Mouse (Mus musculus) kidney, adult 2 months (tissue): ENCODE results near the gene Vmn2r89. TPM values are rescaled to one million over a fixed set of nuclear protein-coding genes. Genes with fewer than 3 reads are reported as not detected.
"Not testable (repeated sequence)": the region's sequence is repeated elsewhere in the genome, so short reads cannot be mapped to it uniquely, and the experiment has no call there.

Experiments used
- DNase-seq: peaks from one replicate; pipeline ENCODE4 v3.0.0; 2021
- H3K27ac ChIP-seq: fragments of 200-500 bp; 2 replicates; pipeline ENCODE4 v1.5.1; 2012; ENCODE audit warnings: low read depth, low read length, control low read depth, inconsistent platforms; ENCODE audit not compliant: insufficient read depth
- H3K27me3 ChIP-seq: fragments of 200-500 bp; replicated peaks from 2 replicates; pipeline ENCODE4 v1.6.1; 2012; ENCODE audit warnings: mild to moderate bottlenecking, moderate library complexity, low read length, inconsistent platforms; ENCODE audit not compliant: control insufficient read depth, insufficient read depth
- H3K36me3 ChIP-seq: fragments of 200-500 bp; 2 replicates; pipeline ENCODE4 v1.6.1; 2012; ENCODE audit warnings: mild to moderate bottlenecking, moderate library complexity, low read length, inconsistent platforms; ENCODE audit not compliant: control insufficient read depth, insufficient read depth
- H3K4me1 ChIP-seq: fragments of 200-500 bp; 2 replicates; pipeline ENCODE4 v1.6.1; 2011; ENCODE audit warnings: low read length; ENCODE audit not compliant: control insufficient read depth, insufficient read depth
- H3K4me3 ChIP-seq: fragments of 200-500 bp; 2 replicates; pipeline ENCODE4 v1.5.1; 2011; ENCODE audit warnings: mild to moderate bottlenecking, low read depth, low read length, control low read depth; ENCODE audit not compliant: insufficient read depth
- CTCF ChIP-seq: fragments of 200-500 bp; conservative IDR thresholded peaks from 2 replicates; pipeline ENCODE4 v1.5.1; 2011; ENCODE audit warnings: low read depth, mild to moderate bottlenecking, control low read depth, low read length, moderate library complexity, mixed read lengths; ENCODE audit not compliant: insufficient read depth, insufficient read length
- POLR2A ChIP-seq: fragments of 200-500 bp; IDR thresholded peaks from one replicate; pipeline ENCODE4 v1.6.1; 2011; ENCODE audit warnings: low read depth, low read length, control low read depth
- WGBS: fragments of 180-500 bp; shearing (Covaris S2); methylation state at CpG from one replicate; pipeline ENCODE4 v1.1.7; 2018; 5-methylcytosine and 5-hydroxymethylcytosine counted together
- polyA plus RNA-seq: library from polyadenylated mRNA; depleted of rRNA; stranded (reverse); fragments of >200 nt; gene quantifications from 2 replicates; pipeline ENCODE4 v1.2.3, GENCODE M21; 2012; rRNA removed

Gene Vmn2r89
- polyA plus RNA-seq, result not detected in 2 replicates

DNA sequence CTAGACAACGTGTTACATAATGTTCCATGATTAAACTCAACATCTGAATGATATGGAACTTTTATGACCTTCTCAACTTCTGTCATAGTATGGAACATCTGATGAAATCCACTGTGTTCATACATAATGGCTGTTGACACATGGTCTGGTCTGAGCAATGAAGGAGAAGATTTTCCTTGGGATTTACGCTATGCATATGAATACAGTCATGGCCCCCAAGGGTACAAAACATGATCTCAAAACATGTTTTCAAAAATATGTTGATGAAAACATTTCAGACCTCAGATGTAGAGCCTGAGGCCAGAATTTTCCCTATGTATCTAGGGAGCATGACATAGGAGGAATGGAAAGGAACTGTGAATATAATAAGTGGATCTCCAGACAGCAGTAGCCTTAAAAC is at the start of gene Vmn2r89:
Gene Vmn2r89 (plus strand): TSS at position 301 of the 400 bp plus-strand sequence.
- H3K4me3 ChIP-seq, H3K27ac ChIP-seq, H3K36me3 ChIP-seq, DNase-seq, H3K27me3 ChIP-seq, H3K4me1 ChIP-seq: not testable (repeated sequence)
- WGBS, result 77% methylated on average over 2 of the region's 2 CpGs

DNA sequence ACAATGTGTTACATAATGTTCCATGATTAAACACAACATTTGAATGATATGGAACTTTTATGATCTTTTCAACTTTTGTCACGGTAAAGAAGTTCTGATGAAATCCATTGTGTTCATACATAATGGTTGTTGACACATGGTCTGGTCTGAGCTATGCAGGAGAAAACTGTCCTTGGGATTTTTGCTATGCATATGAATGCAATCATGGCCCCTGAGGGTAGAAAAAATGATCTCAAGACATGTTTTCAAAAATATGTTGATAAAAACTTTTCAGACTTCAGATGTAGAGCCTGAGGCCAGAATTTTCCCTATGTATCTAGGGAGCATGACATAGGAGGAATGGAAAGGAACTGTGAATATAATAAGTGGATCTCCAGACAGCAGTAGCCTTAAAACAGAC is 41.1 kb upstream of the Vmn2r89 start, which contains the start of gene Vmn2r88:
Gene Vmn2r88 (plus strand): TSS at position 301 of the 400 bp plus-strand sequence.
- WGBS, result 88% methylated on average over 1 of the region's 1 CpGs
- H3K36me3 ChIP-seq, result no peaks in the 10 kb centered on the region
- no peaks in the 10 kb centered on the region for H3K4me1 ChIP-seq
- H3K27ac ChIP-seq, result no peak within 1 kb of the TSS
- no peak for DNase-seq
- H3K27me3 ChIP-seq, result no peaks in the 10 kb centered on the region
- TF ChIP-seq POLR2A (no peak), CTCF (no peak)
- H3K4me3 ChIP-seq, result no peak within 1 kb of the TSS

DNA sequence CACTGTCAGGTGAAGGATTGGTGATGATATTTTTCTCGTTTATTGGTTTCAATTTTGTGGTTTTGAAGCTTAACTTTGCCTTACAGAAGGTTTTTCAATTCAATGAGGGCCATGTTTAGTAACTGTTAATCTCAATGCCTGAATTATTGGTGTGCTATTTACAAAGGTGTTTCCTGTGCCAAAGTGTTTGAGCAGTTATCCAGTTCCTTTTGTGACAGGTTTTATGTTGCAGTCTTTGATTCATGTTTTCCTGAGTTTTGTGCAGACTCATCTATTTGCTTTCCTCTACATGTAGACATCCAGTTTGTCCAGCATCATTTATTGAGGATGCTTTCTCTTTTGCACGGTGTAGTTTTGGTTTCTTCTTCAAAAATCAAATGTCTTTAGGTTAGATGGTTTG is 27.8 kb upstream of the Vmn2r89 start:
- TF ChIP-seq CTCF (no peak), POLR2A (no peak)
- WGBS, result 46% methylated on average over 2 of the region's 2 CpGs

DNA sequence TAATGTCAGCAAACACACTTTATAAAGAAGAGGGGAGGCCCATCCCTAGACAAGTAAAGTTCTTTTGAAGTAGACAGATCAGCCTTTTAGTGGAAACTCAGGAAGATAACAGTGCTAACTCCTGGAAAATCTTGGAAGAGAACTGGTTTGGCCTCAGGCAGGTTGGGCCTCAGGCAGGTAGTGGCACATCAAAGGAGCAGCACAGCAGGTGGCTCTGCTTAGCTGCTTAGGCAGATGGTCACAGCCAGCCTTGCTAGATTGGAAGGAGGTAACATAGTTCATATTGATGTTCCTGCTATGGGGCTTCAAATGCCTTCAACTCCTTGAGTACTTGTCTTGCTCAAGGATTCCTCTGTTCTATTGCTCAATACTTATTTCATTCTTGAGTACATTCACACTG is 21.5 kb upstream of the Vmn2r89 start:
- H3K27me3 ChIP-seq, H3K4me1 ChIP-seq, H3K36me3 ChIP-seq: not testable (repeated sequence)

More for the DNA sequence above, 27.8 kb upstream of the Vmn2r89 start:
- H3K4me1 ChIP-seq, result no peaks in the 10 kb centered on the region
- no peaks in the 10 kb centered on the region for H3K36me3 ChIP-seq
- no peak for DNase-seq
- H3K4me3 ChIP-seq, result no peak overlapping the region
- H3K27ac ChIP-seq, result no peak overlapping the region
- no peaks in the 10 kb centered on the region for H3K27me3 ChIP-seq

DNA sequence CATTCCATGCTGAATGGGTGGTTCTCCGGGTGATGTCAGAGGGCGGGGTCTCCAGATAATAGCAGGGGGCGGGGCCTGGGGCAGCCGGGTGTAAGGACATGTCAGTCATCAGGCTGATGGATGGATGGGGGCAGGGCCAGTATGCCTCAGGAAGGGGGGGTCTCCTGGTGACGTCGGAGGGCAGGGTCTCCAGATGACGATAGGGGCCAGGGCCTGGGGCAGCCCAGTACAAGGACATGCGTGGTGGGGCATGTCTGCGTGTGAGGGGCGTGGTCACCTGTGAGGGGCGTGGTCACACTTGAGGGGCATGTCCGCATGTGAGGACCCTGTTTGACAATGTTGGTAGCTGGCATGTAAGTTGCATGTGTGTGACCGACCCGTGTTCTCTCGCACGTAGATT is 17.1 kb upstream of the Vmn2r89 start:
- TF ChIP-seq CTCF (no peak), POLR2A (no peak)
- 96% methylated on average over 16 of the region's 16 CpGs for WGBS
- H3K4me1 ChIP-seq, result no peaks in the 10 kb centered on the region

More for the DNA sequence above, 21.5 kb upstream of the Vmn2r89 start:
- H3K4me3 ChIP-seq, H3K27ac ChIP-seq, DNase-seq: not testable (repeated sequence)

DNA sequence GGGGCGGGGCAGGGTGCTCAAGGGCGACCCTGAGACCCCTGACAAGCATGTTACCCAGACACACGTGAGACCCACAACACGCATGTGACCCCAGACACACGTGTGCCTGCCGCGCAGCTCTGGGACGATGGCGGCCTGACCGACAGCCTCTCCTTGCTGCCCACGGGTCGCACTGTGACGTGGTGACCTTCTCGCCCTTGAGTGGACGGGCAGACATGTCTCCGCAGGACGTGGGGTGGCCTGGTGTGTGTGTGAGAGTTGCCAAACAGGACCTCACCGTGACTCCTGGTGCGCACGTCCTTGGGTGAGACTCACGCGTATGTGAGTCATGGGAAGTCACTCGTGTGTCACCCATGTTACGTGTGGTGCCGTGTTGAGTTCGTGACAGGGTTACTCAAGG is 16.6 kb upstream of the Vmn2r89 start:
- Histone ChIP-seq H3K4me3 (no peak overlapping the region), H3K36me3 (no peaks in the 10 kb centered on the region), H3K27me3 (no peaks in the 10 kb centered on the region), H3K27ac (no peak overlapping the region), H3K4me1 (no peaks in the 10 kb centered on the region)
- no peak for TF ChIP-seq CTCF
- no peak for TF ChIP-seq POLR2A
- no peak for DNase-seq
- WGBS, result 96% methylated on average over 26 of the region's 26 CpGs

More for the DNA sequence above, 17.1 kb upstream of the Vmn2r89 start:
- Histone ChIP-seq H3K36me3 (no peaks in the 10 kb centered on the region), H3K27me3 (no peaks in the 10 kb centered on the region), H3K4me3 (no peak overlapping the region), H3K27ac (no peak overlapping the region)
- no peak for DNase-seq

DNA sequence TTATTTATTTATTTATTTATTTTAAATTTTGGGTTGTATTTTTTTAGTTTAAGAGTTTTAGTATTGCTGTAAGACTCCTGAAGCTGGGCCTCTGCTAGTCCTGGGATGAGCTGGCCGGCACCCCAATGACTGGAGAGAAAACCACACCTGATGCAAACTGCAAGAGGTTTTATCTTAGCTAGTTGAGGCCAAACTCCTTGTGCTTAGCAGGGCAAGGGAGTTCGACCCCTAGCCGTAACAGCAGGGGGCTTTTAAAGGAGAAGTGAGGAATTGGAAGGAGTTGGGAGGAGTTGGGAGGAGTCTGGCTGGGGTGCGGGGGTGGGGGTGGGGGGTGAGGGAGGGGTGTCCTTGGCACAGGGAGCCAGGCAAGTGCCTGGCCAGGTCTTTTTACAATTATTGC is 12.7 kb upstream of the Vmn2r89 start:
- WGBS, result 87% methylated on average over 4 of the region's 4 CpGs
- no peaks in the 10 kb centered on the region for H3K4me1 ChIP-seq
- H3K27ac ChIP-seq, result no peak overlapping the region
- DNase-seq, result no peak
- H3K27me3 ChIP-seq, result no peaks in the 10 kb centered on the region
- TF ChIP-seq POLR2A (no peak), CTCF (no peak)
- no peaks in the 10 kb centered on the region for H3K36me3 ChIP-seq
- H3K4me3 ChIP-seq, result no peak overlapping the region

DNA sequence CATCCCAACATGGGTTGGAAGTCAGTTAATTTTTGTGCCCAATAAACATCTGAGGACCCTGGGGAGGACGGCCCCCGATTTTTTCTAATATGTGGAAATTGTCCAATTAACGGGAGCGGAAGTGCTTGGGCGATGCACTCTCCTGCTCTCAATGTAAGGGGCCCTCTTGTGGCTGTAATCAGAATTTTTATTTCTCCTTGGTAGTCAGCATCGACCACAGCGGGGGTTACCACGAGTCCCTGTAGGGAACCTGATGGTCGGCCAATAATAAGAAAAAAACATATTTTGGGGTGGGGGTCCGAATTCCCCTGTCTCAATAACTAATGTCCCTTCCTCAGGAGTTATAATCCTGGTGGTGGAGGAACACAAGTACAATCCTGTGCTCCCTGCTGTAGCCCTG is 28.6 kb downstream of the Vmn2r89 start:
- H3K27me3 ChIP-seq, H3K27ac ChIP-seq, H3K4me3 ChIP-seq, H3K4me1 ChIP-seq, H3K36me3 ChIP-seq: not testable (repeated sequence)
- DNase-seq, result peak; percentile 19
- WGBS, result 86% methylated on average over 10 of the region's 10 CpGs
- 0 out of 2 replicates have a peak, but pooled peaks have one; percentile 3 for TF ChIP-seq CTCF

DNA sequence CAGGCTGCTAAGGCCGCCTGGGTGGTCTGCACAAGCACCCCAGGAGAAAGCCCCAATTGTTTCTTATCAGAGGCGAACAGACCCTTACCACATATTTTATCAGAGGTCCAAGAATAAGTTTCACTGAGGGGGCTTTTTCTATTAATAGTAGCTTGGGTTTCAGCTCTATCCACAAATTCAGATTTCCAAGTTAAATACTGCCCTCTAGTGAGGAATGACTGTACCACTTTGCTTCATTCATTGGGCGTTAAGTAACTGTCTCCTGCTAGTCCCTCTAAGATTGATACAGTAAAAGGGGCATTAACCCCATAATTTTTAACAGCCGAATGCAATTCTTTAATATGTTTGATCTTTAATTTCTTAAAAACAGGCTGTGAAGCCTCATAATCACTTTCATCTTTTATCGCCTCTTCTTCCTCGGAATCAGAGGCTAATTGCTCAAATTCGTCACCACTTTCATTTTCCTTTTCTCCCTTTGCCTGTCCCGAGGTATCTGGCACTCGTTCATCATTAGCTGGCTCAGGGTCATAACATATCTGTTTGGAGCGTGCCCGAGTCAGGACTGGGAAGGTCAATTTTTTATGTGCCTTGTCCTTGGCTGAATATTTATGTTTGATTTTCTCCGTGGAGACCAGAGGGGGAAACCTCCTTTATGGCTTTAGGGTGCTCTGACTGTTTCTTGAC is 29.8 kb downstream of the Vmn2r89 start:
- peak; percentile 33 for DNase-seq
- 52% methylated on average over 12 of the region's 12 CpGs for WGBS
- H3K36me3 ChIP-seq, result not testable (repeated sequence)

More for the DNA sequence above, 29.8 kb downstream of the Vmn2r89 start:
- peak overlapping the region; percentile 47; the same call in 1 of the 2 replicates for H3K4me3 ChIP-seq
- H3K4me1 ChIP-seq, H3K27ac ChIP-seq, H3K27me3 ChIP-seq: not testable (repeated sequence)
